Mouse (Mus musculus): ENCODE results near the gene Krtap4-1.

Gene Krtap4-1

GRCm38 (mm10) chr11:99583245-99583704 lies 44.8 kb downstream of the Krtap4-1 start, which contains the start of gene Krtap1-4:
Gene Krtap1-4 (minus strand): TSS chr11:99583654.
- no peak for DNase-seq

- no peak for DNase-seq
Observed at GRCm38 (mm10) chr11:99581564-99581963, 46.5 kb downstream of the Krtap4-1 start.

- no peak for DNase-seq
Observed at GRCm38 (mm10) chr11:99581051-99581450, 47.0 kb downstream of the Krtap4-1 start.

GRCm38 (mm10) chr11:99580636-99581035 lies 47.4 kb downstream of the Krtap4-1 start, which contains the start of gene Krtap1-5:
Gene Krtap1-5 (minus strand): TSS chr11:99581016.
- DNase-seq = no peak
